Mouse (Mus musculus) liver, embryonic 15.5 days (tissue): ENCODE measurements around the gene Prkcg. TPM values are rescaled to one million over a fixed set of nuclear protein-coding genes. Genes with fewer than 3 reads are reported as not detected.

Source experiments
- ATAC-seq: fragments of 200-750 bp; cut with Nextera tagmentation; 2 replicates; pipeline ENCODE4 v1.8.0; 2017; ENCODE audit warnings: moderate number of reproducible peaks, mild to moderate bottlenecking, moderate library complexity; ENCODE audit not compliant: insufficient read depth
- H3K27ac ChIP-seq: fragments of 300-500 bp; sonication (generic); replicated peaks from 2 replicates; pipeline ENCODE4 v1.5.1; 2015; ENCODE audit warnings: mild to moderate bottlenecking, inconsistent platforms
- H3K27me3 ChIP-seq: fragments of 300-500 bp; sonication (generic); 2 replicates; pipeline ENCODE4 v1.6.1; 2015; ENCODE audit warnings: mild to moderate bottlenecking, inconsistent platforms
- H3K36me3 ChIP-seq: fragments of 300-500 bp; sonication (generic); replicated peaks from 2 replicates; pipeline ENCODE4 v1.6.1; 2015; ENCODE audit warnings: moderate library complexity, mild to moderate bottlenecking, inconsistent platforms
- H3K4me1 ChIP-seq: fragments of 300-500 bp; sonication (generic); replicated peaks from 2 replicates; pipeline ENCODE4 v1.6.1; 2015; ENCODE audit warnings: inconsistent platforms
- H3K4me2 ChIP-seq: fragments of 300-500 bp; sonication (generic); 2 replicates; pipeline ENCODE4 v1.6.1; 2015; ENCODE audit warnings: moderate library complexity, mild to moderate bottlenecking, inconsistent platforms
- H3K4me3 ChIP-seq: fragments of 300-500 bp; sonication (generic); replicated peaks from 2 replicates; pipeline ENCODE4 v1.5.1; 2015; ENCODE audit warnings: mild to moderate bottlenecking, inconsistent platforms
- H3K9ac ChIP-seq: fragments of 300-500 bp; sonication (generic); 2 replicates; pipeline ENCODE4 v1.6.1; 2015; ENCODE audit warnings: moderate library complexity, mild to moderate bottlenecking, inconsistent platforms
- H3K9me3 ChIP-seq: fragments of 300-500 bp; sonication (generic); replicated peaks from 2 replicates; pipeline ENCODE4 v1.6.1; 2016; ENCODE audit warnings: inconsistent platforms
- WGBS: fragments of 180-500 bp; shearing (Covaris S2); methylation state at CpG from one replicate; pipeline ENCODE4 v1.1.7; 2015; ENCODE audit warnings: mixed read lengths; ENCODE audit not compliant: insufficient replicate concordance; 5-methylcytosine and 5-hydroxymethylcytosine counted together
- polyA plus RNA-seq: library from polyadenylated mRNA; unstranded; fragments of >200 nt; fragmentation: Nextera tagmentation; extraction: Ambion mirVana; gene quantifications from 2 replicates; pipeline ENCODE4 v1.2.1, GENCODE M21; 2015

Prkcg gene
- polyA plus RNA-seq, 1 experiment from 2014 or later = not detected

- no peaks in the 10 kb centered on the region for H3K4me1 ChIP-seq
- H3K36me3 ChIP-seq = no peaks in the 10 kb centered on the region
- no peak overlapping the region for H3K4me3 ChIP-seq
- no peak overlapping the region for H3K27ac ChIP-seq
- peaks cover 44% of the 10 kb centered on the region for H3K27me3 ChIP-seq
- no peak for ATAC-seq
- 6% methylated on average over 11 of the region's 11 CpGs for WGBS
- no peak overlapping the region for H3K4me2 ChIP-seq
- no peaks in the 10 kb centered on the region for H3K9me3 ChIP-seq
- H3K9ac ChIP-seq = no peak overlapping the region
Measured at GRCm38 (mm10) chr7:3367569-3367968, 78.6 kb downstream of the Prkcg start.

- no peak for ATAC-seq
- WGBS = 22% methylated on average over 12 of the region's 12 CpGs
- H3K27me3 ChIP-seq = peaks cover 44% of the 10 kb centered on the region
- H3K4me1 ChIP-seq = no peaks in the 10 kb centered on the region
- no peak overlapping the region for H3K27ac ChIP-seq
- H3K36me3 ChIP-seq = no peaks in the 10 kb centered on the region
- H3K9me3 ChIP-seq = no peaks in the 10 kb centered on the region
- no peak overlapping the region for H3K4me3 ChIP-seq
- H3K4me2 ChIP-seq = no peak overlapping the region
- no peak overlapping the region for H3K9ac ChIP-seq
Measured at GRCm38 (mm10) chr7:3368311-3368710, 79.3 kb downstream of the Prkcg start.

GRCm38 (mm10) chr7:3369189-3369588 lies 80.2 kb downstream of the Prkcg start:
- Histone ChIP-seq H3K9me3 (no peaks in the 10 kb centered on the region), H3K4me2 (no peak overlapping the region), H3K27ac (no peak overlapping the region), H3K9ac (no peak overlapping the region), H3K4me3 (no peak overlapping the region), H3K36me3 (no peaks in the 10 kb centered on the region), H3K4me1 (no peaks in the 10 kb centered on the region), H3K27me3 (peaks cover 44% of the 10 kb centered on the region)
- 35% methylated on average over 6 of the region's 6 CpGs for WGBS
- ATAC-seq = no peak

- no peak overlapping the region for H3K9ac ChIP-seq
- no peak for ATAC-seq
- H3K4me1 ChIP-seq = no peaks in the 10 kb centered on the region
- H3K4me2 ChIP-seq = no peak overlapping the region
- H3K27ac ChIP-seq = no peak overlapping the region
- H3K36me3 ChIP-seq = no peaks in the 10 kb centered on the region
- peaks cover 37% of the 10 kb centered on the region for H3K27me3 ChIP-seq
- no peaks in the 10 kb centered on the region for H3K9me3 ChIP-seq
- 38% methylated on average over 4 of the region's 4 CpGs for WGBS
- H3K4me3 ChIP-seq = no peak overlapping the region
Measured at GRCm38 (mm10) chr7:3370407-3370806, 81.4 kb downstream of the Prkcg start.

GRCm38 (mm10) chr7:3372376-3372775 lies 83.4 kb downstream of the Prkcg start:
- no peak for ATAC-seq
- Histone ChIP-seq H3K36me3 (no peaks in the 10 kb centered on the region), H3K9me3 (no peaks in the 10 kb centered on the region), H3K27ac (no peak overlapping the region), H3K4me1 (no peaks in the 10 kb centered on the region), H3K9ac (no peak overlapping the region), H3K4me2 (no peak overlapping the region), H3K27me3 (peaks cover 18% of the 10 kb centered on the region), H3K4me3 (no peak overlapping the region)
- 55% methylated on average over 2 of the region's 2 CpGs for WGBS

- Histone ChIP-seq H3K4me2 (no peak overlapping the region), H3K27ac (no peak overlapping the region), H3K4me3 (no peak overlapping the region), H3K27me3 (peaks cover 4% of the 10 kb centered on the region; the same call in 1 of the 2 replicates), H3K9ac (no peak overlapping the region), H3K9me3 (no peaks in the 10 kb centered on the region), H3K4me1 (no peaks in the 10 kb centered on the region), H3K36me3 (no peaks in the 10 kb centered on the region)
- no peak for ATAC-seq
- 70% methylated on average over 8 of the region's 8 CpGs for WGBS
Measured at GRCm38 (mm10) chr7:3373754-3374153, 84.8 kb downstream of the Prkcg start.

GRCm38 (mm10) chr7:3376831-3377230 lies 87.9 kb downstream of the Prkcg start:
- H3K9me3 ChIP-seq = no peaks in the 10 kb centered on the region
- WGBS = 45% methylated on average over 4 of the region's 4 CpGs
- H3K27ac ChIP-seq = no peak overlapping the region
- no peak overlapping the region for H3K4me3 ChIP-seq
- H3K4me2 ChIP-seq = no peak overlapping the region
- no peak for ATAC-seq
- H3K9ac ChIP-seq = no peak overlapping the region
- no peaks in the 10 kb centered on the region for H3K36me3 ChIP-seq
- no peaks in the 10 kb centered on the region for H3K4me1 ChIP-seq
- no peaks in the 10 kb centered on the region for H3K27me3 ChIP-seq

Other genes starting within 250 kb of the Prkcg start
- not detected in 2 replicates for gene AU018091, start 120.0 kb upstream of the Prkcg start, polyA plus RNA-seq
- 0.33 and 0.35 TPM in 2 replicates for gene Nlrp12, start 39.4 kb upstream of the Prkcg start, polyA plus RNA-seq
- 31.5 and 41.0 TPM in 2 replicates for gene Myadm, start 99 bp upstream of the Prkcg start, polyA plus RNA-seq
- gene Cacng7, start 43.8 kb downstream of the Prkcg start, polyA plus RNA-seq = 0.03 TPM in 1 of 2 replicates, not detected in the other
- not detected in 2 replicates for gene Cacng8, start 101.5 kb downstream of the Prkcg start, polyA plus RNA-seq
- gene Cacng6, start 135.0 kb downstream of the Prkcg start, polyA plus RNA-seq = 0.35 and 0.66 TPM in 2 replicates
- 0.30 and 0.37 TPM in 2 replicates for gene Tarm1, start 213.4 kb downstream of the Prkcg start, polyA plus RNA-seq